Mouse (Mus musculus): Measurements from ENCODE around the gene Mmd.

The Mmd gene

GRCm38 (mm10) chr11:90249025-90249650 lies at the start of gene Mmd:
Mmd (plus strand) TSS chr11:90249456.
- DNase-seq (ENCODE audit: low spot score): peak; percentile 100

- no peak for DNase-seq (ENCODE audit: low spot score)
These were observed 48.4 kb upstream of the Mmd start for GRCm38 (mm10) chr11:90200826-90201225.

- no peak for DNase-seq (ENCODE audit: low spot score)
These were observed 35.0 kb upstream of the Mmd start for GRCm38 (mm10) chr11:90214246-90214645.

GRCm38 (mm10) chr11:90220022-90220645 lies 29.1 kb upstream of the Mmd start:
- no peak for DNase-seq (ENCODE audit: low spot score)

GRCm38 (mm10) chr11:90220750-90221149 lies 28.5 kb upstream of the Mmd start:
- no peak for DNase-seq (ENCODE audit: low spot score)

GRCm38 (mm10) chr11:90224914-90225470 lies 24.3 kb upstream of the Mmd start:
- peak; percentile 19 for DNase-seq (ENCODE audit: low spot score)

- no peak for DNase-seq (ENCODE audit: low spot score)
These were observed 22.0 kb upstream of the Mmd start for GRCm38 (mm10) chr11:90227000-90227922.

- no peak for DNase-seq (ENCODE audit: low spot score)
These were observed 20.9 kb upstream of the Mmd start for GRCm38 (mm10) chr11:90228251-90228949.

GRCm38 (mm10) chr11:90229800-90230199 lies 19.5 kb upstream of the Mmd start:
- no peak for DNase-seq (ENCODE audit: low spot score)

- no peak for DNase-seq (ENCODE audit: low spot score)
These were observed 18.6 kb upstream of the Mmd start for GRCm38 (mm10) chr11:90230671-90231070.

GRCm38 (mm10) chr11:90231631-90232030 lies 17.6 kb upstream of the Mmd start:
- no peak for DNase-seq (ENCODE audit: low spot score)

- no peak for DNase-seq (ENCODE audit: low spot score)
These were observed 16.6 kb upstream of the Mmd start for GRCm38 (mm10) chr11:90232685-90233084.

- no peak for DNase-seq (ENCODE audit: low spot score)
These were observed 14.0 kb upstream of the Mmd start for GRCm38 (mm10) chr11:90235221-90235620.

GRCm38 (mm10) chr11:90237616-90238015 lies 11.6 kb upstream of the Mmd start:
- DNase-seq (ENCODE audit: low spot score): no peak

GRCm38 (mm10) chr11:90238657-90239056 lies 10.6 kb upstream of the Mmd start:
- peak; percentile 24 for DNase-seq (ENCODE audit: low spot score)

GRCm38 (mm10) chr11:90240652-90241330 lies 8.5 kb upstream of the Mmd start:
- no peak for DNase-seq (ENCODE audit: low spot score)

- no peak for DNase-seq (ENCODE audit: low spot score)
These were observed 7.4 kb upstream of the Mmd start for GRCm38 (mm10) chr11:90241874-90242273.

GRCm38 (mm10) chr11:90243300-90243699 lies 6.0 kb upstream of the Mmd start:
- no peak for DNase-seq (ENCODE audit: low spot score)

GRCm38 (mm10) chr11:90245630-90246029 lies 3.6 kb upstream of the Mmd start:
- no peak for DNase-seq (ENCODE audit: low spot score)

- DNase-seq (ENCODE audit: low spot score): no peak
These were observed 2.6 kb upstream of the Mmd start for GRCm38 (mm10) chr11:90246676-90247075.

GRCm38 (mm10) chr11:90247793-90248192 lies 1.5 kb upstream of the Mmd start:
- DNase-seq (ENCODE audit: low spot score): no peak

All from T-cell, adult 2 months (primary cell).